Mouse (Mus musculus): ENCODE results near the gene Akr1c13. TPM values are rescaled to one million over a fixed set of nuclear protein-coding genes. Genes with fewer than 3 reads are reported as not detected.
"Not testable (repeated sequence)": the region's sequence is repeated elsewhere in the genome, so short reads cannot be mapped to it uniquely, and the experiment has no call there.

Gene Akr1c13
- 0.35 and 0.75 TPM in 2 replicates for polyA plus RNA-seq (2014; fragmentation: Nextera tagmentation; extraction: Ambion mirVana)

- H3K27me3 ChIP-seq (ENCODE audit: control insufficient read depth, insufficient read depth, low read length): no peaks in the 10 kb centered on the region
- H3K4me1 ChIP-seq (replicated peaks; ENCODE audit: control insufficient read depth, insufficient read depth, low read length): no peaks in the 10 kb centered on the region
- H3K9me3 ChIP-seq (ENCODE audit: control insufficient read depth, low read length): no peaks in the 10 kb centered on the region
- DNase-seq (ENCODE audit: low spot score): no peak
- H3K4me3 ChIP-seq (ENCODE audit: low read depth, low read length): no peak within 1 kb of the TSS
- no peak within 1 kb of the TSS for H3K4me2 ChIP-seq (ENCODE audit: low read depth, low read length, severe bottlenecking)
- no peaks in the 10 kb centered on the region for H3K36me3 ChIP-seq (ENCODE audit: control insufficient read depth, insufficient read depth, low read length)
- no peak within 1 kb of the TSS for H3K9ac ChIP-seq (ENCODE audit: low read length)
- no peak within 1 kb of the TSS for H3K27ac ChIP-seq (ENCODE audit: low read depth, low read length)
- 0 out of 2 replicates have a peak, but pooled peaks have one; percentile 42 for ATAC-seq (replicated peaks; ENCODE audit: low FRiP score)
- WGBS: 75% methylated on average over 3 of the region's 3 CpGs
These were observed at the start of gene Akr1c13 for GRCm38 (mm10) chr13:4190904-4191303. TSS of gene Akr1c13 (plus strand) at chr13:4191150.

- DNase-seq (ENCODE audit: low spot score) (no peak), ATAC-seq (replicated peaks; ENCODE audit: low FRiP score) (no peak)
- no peak overlapping the region for H3K27ac ChIP-seq (ENCODE audit: low read depth, low read length)
- H3K27me3 ChIP-seq (ENCODE audit: control insufficient read depth, insufficient read depth, low read length): no peaks in the 10 kb centered on the region
- 73% methylated on average over 1 of the region's 1 CpGs for WGBS
- H3K9ac ChIP-seq (ENCODE audit: low read length): no peak overlapping the region
- H3K4me1 ChIP-seq (replicated peaks; ENCODE audit: control insufficient read depth, insufficient read depth, low read length): no peaks in the 10 kb centered on the region
- H3K36me3 ChIP-seq (ENCODE audit: control insufficient read depth, insufficient read depth, low read length): no peaks in the 10 kb centered on the region
- no peaks in the 10 kb centered on the region for H3K9me3 ChIP-seq (ENCODE audit: control insufficient read depth, low read length)
- H3K4me2 ChIP-seq (ENCODE audit: low read depth, low read length, severe bottlenecking): no peak overlapping the region
- no peak overlapping the region for H3K4me3 ChIP-seq (ENCODE audit: low read depth, low read length)
These were observed 46.7 kb upstream of the Akr1c13 start for GRCm38 (mm10) chr13:4144261-4144660.

- no peak for ATAC-seq (replicated peaks; ENCODE audit: low FRiP score)
These were observed 40.4 kb upstream of the Akr1c13 start, which contains the start of gene Akr1c18 for GRCm38 (mm10) chr13:4150518-4150917. TSS of gene Akr1c18 (minus strand) at chr13:4150654.

GRCm38 (mm10) chr13:4152908-4153307 lies 38.0 kb upstream of the Akr1c13 start:
- ATAC-seq (replicated peaks; ENCODE audit: low FRiP score) (no peak), DNase-seq (ENCODE audit: low spot score) (no peak)
- Histone ChIP-seq H3K27ac (ENCODE audit: low read depth, low read length) (no peak overlapping the region), H3K9me3 (ENCODE audit: control insufficient read depth, low read length) (no peaks in the 10 kb centered on the region), H3K4me2 (ENCODE audit: low read depth, low read length, severe bottlenecking) (no peak overlapping the region), H3K9ac (ENCODE audit: low read length) (no peak overlapping the region), H3K4me1 (replicated peaks; ENCODE audit: control insufficient read depth, insufficient read depth, low read length) (no peaks in the 10 kb centered on the region), H3K27me3 (ENCODE audit: control insufficient read depth, insufficient read depth, low read length) (no peaks in the 10 kb centered on the region), H3K36me3 (ENCODE audit: control insufficient read depth, insufficient read depth, low read length) (no peaks in the 10 kb centered on the region), H3K4me3 (ENCODE audit: low read depth, low read length) (no peak overlapping the region)
- WGBS: 71% methylated on average over 2 of the region's 2 CpGs

More at GRCm38 (mm10) chr13:4150518-4150917, 40.4 kb upstream of the Akr1c13 start, which contains the start of gene Akr1c18:
- Histone ChIP-seq H3K36me3 (ENCODE audit: control insufficient read depth, insufficient read depth, low read length) (no peaks in the 10 kb centered on the region), H3K4me2 (ENCODE audit: low read depth, low read length, severe bottlenecking) (no peak within 1 kb of the TSS), H3K9ac (ENCODE audit: low read length) (no peak within 1 kb of the TSS), H3K4me1 (replicated peaks; ENCODE audit: control insufficient read depth, insufficient read depth, low read length) (no peaks in the 10 kb centered on the region), H3K4me3 (ENCODE audit: low read depth, low read length) (no peak within 1 kb of the TSS), H3K27me3 (ENCODE audit: control insufficient read depth, insufficient read depth, low read length) (no peaks in the 10 kb centered on the region), H3K27ac (ENCODE audit: low read depth, low read length) (no peak within 1 kb of the TSS), H3K9me3 (ENCODE audit: control insufficient read depth, low read length) (no peaks in the 10 kb centered on the region)
- WGBS: 77% methylated on average over 5 of the region's 5 CpGs
- DNase-seq (ENCODE audit: low spot score): no peak

- H3K27ac ChIP-seq (ENCODE audit: low read depth, low read length): no peak overlapping the region
- 83% methylated on average over 3 of the region's 3 CpGs for WGBS
- no peak for DNase-seq (ENCODE audit: low spot score)
- H3K9me3 ChIP-seq (ENCODE audit: control insufficient read depth, low read length): no peaks in the 10 kb centered on the region
- H3K4me1 ChIP-seq (replicated peaks; ENCODE audit: control insufficient read depth, insufficient read depth, low read length): no peaks in the 10 kb centered on the region
- H3K36me3 ChIP-seq (ENCODE audit: control insufficient read depth, insufficient read depth, low read length): no peaks in the 10 kb centered on the region
- no peak overlapping the region for H3K4me2 ChIP-seq (ENCODE audit: low read depth, low read length, severe bottlenecking)
- no peak for ATAC-seq (replicated peaks; ENCODE audit: low FRiP score)
- H3K4me3 ChIP-seq (ENCODE audit: low read depth, low read length): no peak overlapping the region
- H3K27me3 ChIP-seq (ENCODE audit: control insufficient read depth, insufficient read depth, low read length): no peaks in the 10 kb centered on the region
- no peak overlapping the region for H3K9ac ChIP-seq (ENCODE audit: low read length)
These were observed 37.4 kb upstream of the Akr1c13 start for GRCm38 (mm10) chr13:4153593-4153992.

GRCm38 (mm10) chr13:4155286-4155685 lies 35.7 kb upstream of the Akr1c13 start:
- no peaks in the 10 kb centered on the region for H3K9me3 ChIP-seq (ENCODE audit: control insufficient read depth, low read length)
- H3K27me3 ChIP-seq (ENCODE audit: control insufficient read depth, insufficient read depth, low read length): no peaks in the 10 kb centered on the region
- no peak for DNase-seq (ENCODE audit: low spot score)
- H3K36me3 ChIP-seq (ENCODE audit: control insufficient read depth, insufficient read depth, low read length): no peaks in the 10 kb centered on the region
- no peaks in the 10 kb centered on the region for H3K4me1 ChIP-seq (replicated peaks; ENCODE audit: control insufficient read depth, insufficient read depth, low read length)
- no peak overlapping the region for H3K4me2 ChIP-seq (ENCODE audit: low read depth, low read length, severe bottlenecking)
- ATAC-seq (replicated peaks; ENCODE audit: low FRiP score): no peak
- no peak overlapping the region for H3K4me3 ChIP-seq (ENCODE audit: low read depth, low read length)
- H3K27ac ChIP-seq (ENCODE audit: low read depth, low read length): no peak overlapping the region
- 55% methylated on average over 2 of the region's 2 CpGs for WGBS
- H3K9ac ChIP-seq (ENCODE audit: low read length): no peak overlapping the region

- H3K4me1 ChIP-seq (replicated peaks; ENCODE audit: control insufficient read depth, insufficient read depth, low read length): no peaks in the 10 kb centered on the region
- H3K4me2 ChIP-seq (ENCODE audit: low read depth, low read length, severe bottlenecking): no peak overlapping the region
- H3K9me3 ChIP-seq (ENCODE audit: control insufficient read depth, low read length): no peaks in the 10 kb centered on the region
- H3K27ac ChIP-seq (ENCODE audit: low read depth, low read length): no peak overlapping the region
- no peaks in the 10 kb centered on the region for H3K27me3 ChIP-seq (ENCODE audit: control insufficient read depth, insufficient read depth, low read length)
- 50% methylated on average over 1 of the region's 1 CpGs for WGBS
- H3K9ac ChIP-seq (ENCODE audit: low read length): no peak overlapping the region
- ATAC-seq (replicated peaks; ENCODE audit: low FRiP score): no peak
- H3K4me3 ChIP-seq (ENCODE audit: low read depth, low read length): no peak overlapping the region
- H3K36me3 ChIP-seq (ENCODE audit: control insufficient read depth, insufficient read depth, low read length): no peaks in the 10 kb centered on the region
- no peak for DNase-seq (ENCODE audit: low spot score)
These were observed 22.9 kb upstream of the Akr1c13 start for GRCm38 (mm10) chr13:4168006-4168405.

GRCm38 (mm10) chr13:4172978-4173377 lies 18.0 kb upstream of the Akr1c13 start:
- ATAC-seq (replicated peaks; ENCODE audit: low FRiP score) (no peak), DNase-seq (ENCODE audit: low spot score) (no peak)
- H3K27ac ChIP-seq (ENCODE audit: low read depth, low read length): no peak overlapping the region
- H3K36me3 ChIP-seq (ENCODE audit: control insufficient read depth, insufficient read depth, low read length): no peaks in the 10 kb centered on the region
- H3K9me3 ChIP-seq (ENCODE audit: control insufficient read depth, low read length): no peaks in the 10 kb centered on the region
- 87% methylated on average over 2 of the region's 2 CpGs for WGBS
- no peaks in the 10 kb centered on the region for H3K4me1 ChIP-seq (replicated peaks; ENCODE audit: control insufficient read depth, insufficient read depth, low read length)
- H3K4me3 ChIP-seq (ENCODE audit: low read depth, low read length): no peak overlapping the region
- H3K9ac ChIP-seq (ENCODE audit: low read length): no peak overlapping the region
- H3K27me3 ChIP-seq (ENCODE audit: control insufficient read depth, insufficient read depth, low read length): no peaks in the 10 kb centered on the region
- H3K4me2 ChIP-seq (ENCODE audit: low read depth, low read length, severe bottlenecking): no peak overlapping the region

- H3K9me3 ChIP-seq (ENCODE audit: control insufficient read depth, low read length); H3K27ac ChIP-seq (ENCODE audit: low read depth, low read length); H3K36me3 ChIP-seq (ENCODE audit: control insufficient read depth, insufficient read depth, low read length); DNase-seq (ENCODE audit: low spot score); H3K9ac ChIP-seq (ENCODE audit: low read length); H3K4me3 ChIP-seq (ENCODE audit: low read depth, low read length); H3K4me1 ChIP-seq (replicated peaks; ENCODE audit: control insufficient read depth, insufficient read depth, low read length); ATAC-seq (replicated peaks; ENCODE audit: low FRiP score); H3K4me2 ChIP-seq (ENCODE audit: low read depth, low read length, severe bottlenecking); H3K27me3 ChIP-seq (ENCODE audit: control insufficient read depth, insufficient read depth, low read length): not testable (repeated sequence)
- 90% methylated on average over 4 of the region's 4 CpGs for WGBS
These were observed 9.6 kb upstream of the Akr1c13 start for GRCm38 (mm10) chr13:4181321-4181720.
